Mouse (Mus musculus) megakaryocyte, embryonic 14.5 days (primary cell): ENCODE measurements around the gene Alad.

Experiments
- FLI1 ChIP-seq: IDR thresholded peaks from 2 replicates; pipeline ENCODE4 v1.6.1; 2012; ENCODE audit warnings: low read length, inconsistent platforms, mixed read lengths
- GATA1 ChIP-seq: IDR thresholded peaks from 3 replicates; pipeline ENCODE4 v1.6.1; 2012; ENCODE audit warnings: mixed read lengths, low read length, inconsistent platforms, borderline replicate concordance

- TF ChIP-seq FLI1 (no peak), GATA1 (no peak)
Observed at GRCm38 (mm10) chr4:62544801-62545200, 25.1 kb upstream of the Alad start.
